Mouse (Mus musculus): ENCODE results near the gene Egf. TPM values are rescaled to one million over a fixed set of nuclear protein-coding genes. Genes with fewer than 3 reads are reported as not detected.

The Egf gene
- polyA plus RNA-seq (2015; fragmentation: Nextera tagmentation; extraction: Ambion mirVana) = 1.8 and 1.9 TPM in 2 replicates

- H3K27ac ChIP-seq (ENCODE audit: low read depth, low read length) = no peak within 1 kb of the TSS
- H3K4me2 ChIP-seq (ENCODE audit: low read length) = peak within 1 kb of the TSS; percentile 62
- no peaks in the 10 kb centered on the region for H3K36me3 ChIP-seq (ENCODE audit: control insufficient read depth, insufficient read depth, low read length)
- peak; percentile 48 for ATAC-seq
- no peaks in the 10 kb centered on the region for H3K27me3 ChIP-seq (replicated peaks; ENCODE audit: control insufficient read depth, insufficient read depth, low read length)
- WGBS = 11% methylated on average over 20 of the region's 20 CpGs
- H3K9ac ChIP-seq (ENCODE audit: low read depth, low read length) = peak within 1 kb of the TSS; percentile 19; the same call in 1 of the 2 replicates
- peaks cover 9% of the 10 kb centered on the region for H3K4me1 ChIP-seq (ENCODE audit: control insufficient read depth, insufficient read depth, low read depth, low read length)
- H3K9me3 ChIP-seq (ENCODE audit: control insufficient read depth, low read length) = no peaks in the 10 kb centered on the region
- H3K4me3 ChIP-seq (ENCODE audit: low read length) = peak within 1 kb of the TSS; percentile 32
Observed at GRCm38 (mm10) chr3:129754650-129755604, at the start of gene Egf. TSS of gene Egf (minus strand) at chr3:129755316.

- no peaks in the 10 kb centered on the region for H3K27me3 ChIP-seq (replicated peaks; ENCODE audit: control insufficient read depth, insufficient read depth, low read length)
- H3K4me3 ChIP-seq (ENCODE audit: low read length) = no peak within 1 kb of the TSS
- no peak within 1 kb of the TSS for H3K4me2 ChIP-seq (ENCODE audit: low read length)
- H3K9ac ChIP-seq (ENCODE audit: low read depth, low read length) = no peak within 1 kb of the TSS
- no peaks in the 10 kb centered on the region for H3K36me3 ChIP-seq (ENCODE audit: control insufficient read depth, insufficient read depth, low read length)
- no peak within 1 kb of the TSS for H3K27ac ChIP-seq (ENCODE audit: low read depth, low read length)
- ATAC-seq = no peak
- no peaks in the 10 kb centered on the region for H3K9me3 ChIP-seq (ENCODE audit: control insufficient read depth, low read length)
- no peaks in the 10 kb centered on the region for H3K4me1 ChIP-seq (ENCODE audit: control insufficient read depth, insufficient read depth, low read depth, low read length)
- WGBS = 85% methylated on average over 10 of the region's 10 CpGs
Observed at GRCm38 (mm10) chr3:129803765-129804164, 48.6 kb upstream of the Egf start, which contains the start of gene Lrit3. TSS of gene Lrit3 (minus strand) at chr3:129804030.

GRCm38 (mm10) chr3:129799011-129799410 lies 43.9 kb upstream of the Egf start:
- no peak overlapping the region for H3K4me2 ChIP-seq (ENCODE audit: low read length)
- ATAC-seq = no peak
- H3K27ac ChIP-seq (ENCODE audit: low read depth, low read length) = no peak overlapping the region
- WGBS = 88% methylated on average over 2 of the region's 2 CpGs
- no peak overlapping the region for H3K4me3 ChIP-seq (ENCODE audit: low read length)
- no peaks in the 10 kb centered on the region for H3K27me3 ChIP-seq (replicated peaks; ENCODE audit: control insufficient read depth, insufficient read depth, low read length)
- H3K9me3 ChIP-seq (ENCODE audit: control insufficient read depth, low read length) = no peaks in the 10 kb centered on the region
- H3K9ac ChIP-seq (ENCODE audit: low read depth, low read length) = no peak overlapping the region
- no peaks in the 10 kb centered on the region for H3K36me3 ChIP-seq (ENCODE audit: control insufficient read depth, insufficient read depth, low read length)
- H3K4me1 ChIP-seq (ENCODE audit: control insufficient read depth, insufficient read depth, low read depth, low read length) = no peaks in the 10 kb centered on the region

- H3K36me3 ChIP-seq (ENCODE audit: control insufficient read depth, insufficient read depth, low read length) = no peaks in the 10 kb centered on the region
- H3K4me1 ChIP-seq (ENCODE audit: control insufficient read depth, insufficient read depth, low read depth, low read length) = no peaks in the 10 kb centered on the region
- no peak for ATAC-seq
- no peak overlapping the region for H3K4me3 ChIP-seq (ENCODE audit: low read length)
- H3K27me3 ChIP-seq (replicated peaks; ENCODE audit: control insufficient read depth, insufficient read depth, low read length) = no peaks in the 10 kb centered on the region
- WGBS = 87% methylated on average over 11 of the region's 11 CpGs
- H3K9me3 ChIP-seq (ENCODE audit: control insufficient read depth, low read length) = no peaks in the 10 kb centered on the region
- H3K27ac ChIP-seq (ENCODE audit: low read depth, low read length) = no peak overlapping the region
- no peak overlapping the region for H3K9ac ChIP-seq (ENCODE audit: low read depth, low read length)
- no peak overlapping the region for H3K4me2 ChIP-seq (ENCODE audit: low read length)
Observed at GRCm38 (mm10) chr3:129798551-129798950, 43.4 kb upstream of the Egf start.

GRCm38 (mm10) chr3:129797341-129797740 lies 42.2 kb upstream of the Egf start:
- ATAC-seq = no peak
- Histone ChIP-seq H3K4me3 (ENCODE audit: low read length) (no peak overlapping the region), H3K27ac (ENCODE audit: low read depth, low read length) (no peak overlapping the region), H3K9me3 (ENCODE audit: control insufficient read depth, low read length) (no peaks in the 10 kb centered on the region), H3K36me3 (ENCODE audit: control insufficient read depth, insufficient read depth, low read length) (no peaks in the 10 kb centered on the region), H3K4me1 (ENCODE audit: control insufficient read depth, insufficient read depth, low read depth, low read length) (no peaks in the 10 kb centered on the region), H3K9ac (ENCODE audit: low read depth, low read length) (no peak overlapping the region), H3K27me3 (replicated peaks; ENCODE audit: control insufficient read depth, insufficient read depth, low read length) (no peaks in the 10 kb centered on the region), H3K4me2 (ENCODE audit: low read length) (no peak overlapping the region)
- WGBS = 85% methylated on average over 5 of the region's 5 CpGs

- no peak overlapping the region for H3K27ac ChIP-seq (ENCODE audit: low read depth, low read length)
- H3K4me3 ChIP-seq (ENCODE audit: low read length) = no peak overlapping the region
- no peaks in the 10 kb centered on the region for H3K36me3 ChIP-seq (ENCODE audit: control insufficient read depth, insufficient read depth, low read length)
- H3K9ac ChIP-seq (ENCODE audit: low read depth, low read length) = no peak overlapping the region
- ATAC-seq = no peak
- no peaks in the 10 kb centered on the region for H3K4me1 ChIP-seq (ENCODE audit: control insufficient read depth, insufficient read depth, low read depth, low read length)
- no peaks in the 10 kb centered on the region for H3K9me3 ChIP-seq (ENCODE audit: control insufficient read depth, low read length)
- WGBS = 92% methylated on average over 5 of the region's 5 CpGs
- H3K27me3 ChIP-seq (replicated peaks; ENCODE audit: control insufficient read depth, insufficient read depth, low read length) = no peaks in the 10 kb centered on the region
- H3K4me2 ChIP-seq (ENCODE audit: low read length) = no peak overlapping the region
Observed at GRCm38 (mm10) chr3:129793801-129794200, 38.7 kb upstream of the Egf start.

- Histone ChIP-seq H3K9ac (ENCODE audit: low read depth, low read length) (no peak overlapping the region), H3K27ac (ENCODE audit: low read depth, low read length) (no peak overlapping the region), H3K4me3 (ENCODE audit: low read length) (no peak overlapping the region), H3K27me3 (replicated peaks; ENCODE audit: control insufficient read depth, insufficient read depth, low read length) (no peaks in the 10 kb centered on the region), H3K4me1 (ENCODE audit: control insufficient read depth, insufficient read depth, low read depth, low read length) (no peaks in the 10 kb centered on the region), H3K4me2 (ENCODE audit: low read length) (no peak overlapping the region), H3K9me3 (ENCODE audit: control insufficient read depth, low read length) (no peaks in the 10 kb centered on the region), H3K36me3 (ENCODE audit: control insufficient read depth, insufficient read depth, low read length) (no peaks in the 10 kb centered on the region)
- ATAC-seq = no peak
- WGBS = 88% methylated on average over 3 of the region's 3 CpGs
Observed at GRCm38 (mm10) chr3:129782746-129783145, 27.6 kb upstream of the Egf start.

GRCm38 (mm10) chr3:129781435-129781834 lies 26.3 kb upstream of the Egf start:
- ATAC-seq = no peak
- H3K4me1 ChIP-seq (ENCODE audit: control insufficient read depth, insufficient read depth, low read depth, low read length) = no peaks in the 10 kb centered on the region

GRCm38 (mm10) chr3:129771210-129771609 lies 16.1 kb upstream of the Egf start:
- H3K4me3 ChIP-seq (ENCODE audit: low read length) = no peak overlapping the region
- H3K36me3 ChIP-seq (ENCODE audit: control insufficient read depth, insufficient read depth, low read length) = no peaks in the 10 kb centered on the region
- ATAC-seq = no peak
- H3K9ac ChIP-seq (ENCODE audit: low read depth, low read length) = no peak overlapping the region
- H3K9me3 ChIP-seq (ENCODE audit: control insufficient read depth, low read length) = no peaks in the 10 kb centered on the region
- no peak overlapping the region for H3K4me2 ChIP-seq (ENCODE audit: low read length)
- H3K27me3 ChIP-seq (replicated peaks; ENCODE audit: control insufficient read depth, insufficient read depth, low read length) = no peaks in the 10 kb centered on the region
- H3K27ac ChIP-seq (ENCODE audit: low read depth, low read length) = no peak overlapping the region
- H3K4me1 ChIP-seq (ENCODE audit: control insufficient read depth, insufficient read depth, low read depth, low read length) = no peaks in the 10 kb centered on the region
- WGBS = 85% methylated on average over 6 of the region's 6 CpGs

More at GRCm38 (mm10) chr3:129781435-129781834, 26.3 kb upstream of the Egf start:
- Histone ChIP-seq H3K9ac (ENCODE audit: low read depth, low read length) (no peak overlapping the region), H3K27ac (ENCODE audit: low read depth, low read length) (no peak overlapping the region), H3K9me3 (ENCODE audit: control insufficient read depth, low read length) (no peaks in the 10 kb centered on the region), H3K4me3 (ENCODE audit: low read length) (no peak overlapping the region), H3K27me3 (replicated peaks; ENCODE audit: control insufficient read depth, insufficient read depth, low read length) (no peaks in the 10 kb centered on the region), H3K36me3 (ENCODE audit: control insufficient read depth, insufficient read depth, low read length) (no peaks in the 10 kb centered on the region), H3K4me2 (ENCODE audit: low read length) (no peak overlapping the region)
- 34% methylated on average over 10 of the region's 10 CpGs for WGBS

All from hindbrain, embryonic 16.5 days (tissue).